Comparison of ENCODE assay signal across 9 mouse cellular contexts in genomic region chr11:12532288-12532687, GRCm38 (mm10).
A peak's percentile ranks its signal among the peaks of the same experiment; 100 is the strongest.
DNase-seq lines count a peak whose midpoint lies in the region; ATAC-seq and TF ChIP-seq lines count a peak whose summit lies in the region.
"Had no signal": no experiment of that assay in that cellular context is flagged by ENCODE, and none has a peak within 500 bp of the region (broad histone marks: within the 10 kb centered on the region; RNA-seq: fewer than 3 reads in every experiment).

No protein-coding gene starts in this region.

- H3K27me3 ChIP-seq in embryonic facial prominence, embryonic 15.5 days, result no peaks in the 10 kb centered on the region
- no peaks in the 10 kb centered on the region for H3K27me3 ChIP-seq in liver, embryonic 11.5 days (replicated peaks; ENCODE audit: control insufficient read depth, insufficient read depth, low read length)
- no peaks in the 10 kb centered on the region for H3K27me3 ChIP-seq in neural tube, embryonic 14.5 days (ENCODE audit: control insufficient read depth, insufficient read depth, low read length)
- H3K27me3 ChIP-seq in thymus, adult 2 months (ENCODE audit: control insufficient read depth, insufficient read depth, low read length), result no peaks in the 10 kb centered on the region
- H3K27me3 ChIP-seq: megakaryocyte, embryonic 14.5 days had no signal

- 10% methylated on average over 3 of the region's 3 CpGs for WGBS in embryonic facial prominence, embryonic 15.5 days
- 14% methylated on average over 3 of the region's 3 CpGs for WGBS in liver, embryonic 11.5 days
- 5% methylated on average over 3 of the region's 3 CpGs for WGBS in neural tube, embryonic 14.5 days
- WGBS in thymus, adult 2 months, result 22% methylated on average over 3 of the region's 3 CpGs

- H3K4me2 ChIP-seq in embryonic facial prominence, embryonic 15.5 days (replicated peaks), result no peak overlapping the region
- H3K4me2 ChIP-seq in liver, embryonic 11.5 days, result no peak overlapping the region
- H3K4me2 ChIP-seq in neural tube, embryonic 14.5 days (ENCODE audit: low read depth, low read length), result no peak overlapping the region

- no peak for TF ChIP-seq POLR2A in thymus, adult 2 months (IDR thresholded peaks at IDR 0.05; ENCODE audit: control insufficient read depth, extremely low read depth, insufficient read depth, low read length, poor library complexity)

- peak; percentile 90 for ATAC-seq in embryonic facial prominence, embryonic 15.5 days (ENCODE audit: insufficient number of reproducible peaks, low FRiP score, low TSS enrichment, low read depth)
- ATAC-seq in liver, embryonic 11.5 days (replicated peaks; ENCODE audit: low FRiP score), result peak; percentile 62
- ATAC-seq in neural tube, embryonic 14.5 days (ENCODE audit: low read depth), result peak; percentile 99

- H3K4me1 ChIP-seq in embryonic facial prominence, embryonic 15.5 days, result no peaks in the 10 kb centered on the region
- no peaks in the 10 kb centered on the region for H3K4me1 ChIP-seq in liver, embryonic 11.5 days (replicated peaks; ENCODE audit: control insufficient read depth, insufficient read depth, low read length)
- H3K4me1 ChIP-seq in neural tube, embryonic 14.5 days (ENCODE audit: control insufficient read depth, insufficient read depth, low read length), result no peaks in the 10 kb centered on the region
- no peaks in the 10 kb centered on the region for H3K4me1 ChIP-seq in thymus, adult 2 months (replicated peaks; ENCODE audit: control insufficient read depth, insufficient read depth, low read length)
- H3K4me1 ChIP-seq: megakaryocyte, embryonic 14.5 days had no signal

- H3K4me3 ChIP-seq in embryonic facial prominence, embryonic 15.5 days (replicated peaks), result no peak overlapping the region
- H3K4me3 ChIP-seq in liver, embryonic 11.5 days (ENCODE audit: low read depth, low read length), result no peak overlapping the region
- no peak overlapping the region for H3K4me3 ChIP-seq in neural tube, embryonic 14.5 days (ENCODE audit: low read depth, low read length)
- H3K4me3 ChIP-seq in thymus, adult 2 months (ENCODE audit: control insufficient read depth, insufficient read depth, low read length), result no peak overlapping the region
- H3K4me3 ChIP-seq: megakaryocyte, embryonic 14.5 days had no signal

- no peaks in the 10 kb centered on the region for H3K9me3 ChIP-seq in embryonic facial prominence, embryonic 15.5 days (replicated peaks)
- no peaks in the 10 kb centered on the region for H3K9me3 ChIP-seq in liver, embryonic 11.5 days (ENCODE audit: control insufficient read depth, low read length)
- no peaks in the 10 kb centered on the region for H3K9me3 ChIP-seq in neural tube, embryonic 14.5 days (ENCODE audit: control insufficient read depth, low read length)
- H3K9me3 ChIP-seq: megakaryocyte, embryonic 14.5 days had no signal

- no peak for TF ChIP-seq CTCF in thymus, adult 2 months (IDR thresholded peaks at IDR 0.05; ENCODE audit: borderline replicate concordance, control insufficient read depth, extremely low read depth, insufficient read depth, low read length, poor library complexity)

- H3K9ac ChIP-seq in embryonic facial prominence, embryonic 15.5 days, result no peak overlapping the region
- H3K9ac ChIP-seq in liver, embryonic 11.5 days (ENCODE audit: low read depth, low read length), result no peak overlapping the region
- H3K9ac ChIP-seq in neural tube, embryonic 14.5 days (replicated peaks; ENCODE audit: low read depth, low read length), result no peak overlapping the region

- peak; percentile 47 for DNase-seq in gastrocnemius, adult 18-20 months (ENCODE audit: low spot score)
- no peak for DNase-seq in gastrocnemius, postnatal 36 days
- DNase-seq in heart, postnatal 10 days, result peak; percentile 35 to 37
- peak; percentile 52 to 83 for DNase-seq in kidney, postnatal 36 days
- peak; percentile 36 for DNase-seq in liver, embryonic 11.5 days (ENCODE audit: low spot score)
- DNase-seq in thymus, adult 2 months, result no peak

- intact Hi-C loops in gastrocnemius, postnatal 36 days (cut with DNase I), result loop anchor here (2.0 to 10.0 kb wide), 2 partner anchors 157 to 227 kb away; no protein-coding TSS in a partner anchor
- intact Hi-C loops in heart, postnatal 10 days (cut with DNase I), result loop anchor here (2.0 to 10.0 kb wide), 6 partner anchors 70 to 710 kb away; partner anchors contain the start of gene Cobl

- H3K27ac ChIP-seq in embryonic facial prominence, embryonic 15.5 days (replicated peaks), result no peak overlapping the region
- peak overlapping the region; percentile 8; the same call in 1 of the 2 replicates for H3K27ac ChIP-seq in liver, embryonic 11.5 days (ENCODE audit: low read depth, low read length)
- peak overlapping the region; percentile 28; the same call in 1 of the 2 replicates for H3K27ac ChIP-seq in neural tube, embryonic 14.5 days (ENCODE audit: low read depth, low read length)
- no peak overlapping the region for H3K27ac ChIP-seq in thymus, adult 2 months (ENCODE audit: control insufficient read depth, insufficient read depth, low read length)

- H3K36me3 ChIP-seq in embryonic facial prominence, embryonic 15.5 days, result no peaks in the 10 kb centered on the region
- no peaks in the 10 kb centered on the region for H3K36me3 ChIP-seq in liver, embryonic 11.5 days (ENCODE audit: control insufficient read depth, insufficient read depth, low read length)
- no peaks in the 10 kb centered on the region for H3K36me3 ChIP-seq in neural tube, embryonic 14.5 days (ENCODE audit: control insufficient read depth, insufficient read depth, low read length)
- no peaks in the 10 kb centered on the region for H3K36me3 ChIP-seq in thymus, adult 2 months (ENCODE audit: control insufficient read depth, insufficient read depth, low read length)

Comparison
In these comparisons a context has a peak if more than half of its experiments do, and no peak if none do; other contexts are left out.
1. DNase-seq: peak in gastrocnemius, adult 18-20 months (single experiment), heart, postnatal 10 days (2 of 2), kidney, postnatal 36 days (2 of 2) and liver, embryonic 11.5 days (single experiment); none in gastrocnemius, postnatal 36 days (0 of 2) and thymus, adult 2 months (single experiment).
2. H3K27ac ChIP-seq: peak in liver, embryonic 11.5 days (single experiment) and neural tube, embryonic 14.5 days (single experiment); none in embryonic facial prominence, embryonic 15.5 days (single experiment) and thymus, adult 2 months (single experiment).
3. Peak in every context shown above with its lines, with median percentiles within 50 percentile points of each other: ATAC-seq.